Mouse (Mus musculus) pancreas, adult 10 weeks (tissue): ENCODE data around the gene Naa11. TPM values are rescaled to one million over a fixed set of nuclear protein-coding genes. Genes with fewer than 3 reads are reported as not detected.

Experiments used
- polyA plus RNA-seq: library from polyadenylated mRNA; stranded (reverse); fragments of 350-450 nt; fragmentation: Illumina TruSeq; extraction: RNeasy Lipid Tissue Mini Kit (QIAGEN cat#74804); gene quantifications from one replicate; pipeline ENCODE4 v1.2.3, GENCODE M21; 2015; ENCODE audit warnings: low read depth, low replicate concordance; ENCODE audit not compliant: insufficient read depth

The Naa11 gene
- polyA plus RNA-seq: not detected

GRCm38 (mm10) chr5:97392160-97392559 lies at the start of gene Naa11:
Gene Naa11, minus strand, starts transcription at chr5:97392379.

Other genes starting within 250 kb of the Naa11 start
- gene Gk2, start 64.6 kb upstream of the Naa11 start, polyA plus RNA-seq: not detected